Mouse (Mus musculus) liver, embryonic 13.5 days (tissue): Measurements from ENCODE around the gene Tm9sf2. TPM values are rescaled to one million over a fixed set of nuclear protein-coding genes. Genes with fewer than 3 reads are reported as not detected.
"Not testable (repeated sequence)": the region's sequence is repeated elsewhere in the genome, so short reads cannot be mapped to it uniquely, and the experiment has no call there.

Experiments
- ATAC-seq: fragments of 200-750 bp; cut with Nextera tagmentation; 2 replicates; pipeline ENCODE4 v1.8.0; 2017; ENCODE audit warnings: low read depth, mild to moderate bottlenecking, moderate number of reproducible peaks, moderate library complexity
- DNase-seq: peaks from one replicate; pipeline ENCODE4 v3.0.0; 2022
- H3K27ac ChIP-seq: fragments of 300-500 bp; sonication (generic); 2 replicates; pipeline ENCODE4 v1.5.1; 2015; ENCODE audit warnings: moderate library complexity, mild to moderate bottlenecking, inconsistent platforms
- H3K27me3 ChIP-seq: fragments of 300-500 bp; sonication (generic); 2 replicates; pipeline ENCODE4 v1.6.1; 2015; ENCODE audit warnings: mild to moderate bottlenecking, inconsistent platforms
- H3K36me3 ChIP-seq: fragments of 300-500 bp; sonication (generic); 2 replicates; pipeline ENCODE4 v1.6.1; 2015; ENCODE audit warnings: mild to moderate bottlenecking, inconsistent platforms
- H3K4me1 ChIP-seq: fragments of 300-500 bp; sonication (generic); replicated peaks from 2 replicates; pipeline ENCODE4 v1.6.1; 2015; ENCODE audit warnings: inconsistent platforms
- H3K4me2 ChIP-seq: fragments of 300-500 bp; sonication (generic); 2 replicates; pipeline ENCODE4 v1.6.1; 2015; ENCODE audit warnings: inconsistent platforms, mild to moderate bottlenecking, moderate library complexity
- H3K4me3 ChIP-seq: fragments of 300-500 bp; sonication (generic); replicated peaks from 2 replicates; pipeline ENCODE4 v1.5.1; 2015; ENCODE audit warnings: mild to moderate bottlenecking, inconsistent platforms
- H3K9ac ChIP-seq: fragments of 300-500 bp; sonication (generic); 2 replicates; pipeline ENCODE4 v1.6.1; 2015; ENCODE audit warnings: mild to moderate bottlenecking, inconsistent platforms
- H3K9me3 ChIP-seq: fragments of 300-500 bp; sonication (generic); replicated peaks from 2 replicates; pipeline ENCODE4 v1.6.1; 2016; ENCODE audit warnings: inconsistent platforms
- WGBS: fragments of 180-500 bp; shearing (Covaris S2); methylation state at CpG from one replicate; pipeline ENCODE4 v1.1.7; 2015; ENCODE audit not compliant: insufficient replicate concordance; 5-methylcytosine and 5-hydroxymethylcytosine counted together
- polyA plus RNA-seq: library from polyadenylated mRNA; unstranded; fragments of >200 nt; fragmentation: Nextera tagmentation; extraction: Ambion mirVana; gene quantifications from 2 replicates; pipeline ENCODE4 v1.2.1, GENCODE M21; 2015

Gene Tm9sf2
- 77.9 and 99.1 TPM in 2 replicates for polyA plus RNA-seq

DNA sequence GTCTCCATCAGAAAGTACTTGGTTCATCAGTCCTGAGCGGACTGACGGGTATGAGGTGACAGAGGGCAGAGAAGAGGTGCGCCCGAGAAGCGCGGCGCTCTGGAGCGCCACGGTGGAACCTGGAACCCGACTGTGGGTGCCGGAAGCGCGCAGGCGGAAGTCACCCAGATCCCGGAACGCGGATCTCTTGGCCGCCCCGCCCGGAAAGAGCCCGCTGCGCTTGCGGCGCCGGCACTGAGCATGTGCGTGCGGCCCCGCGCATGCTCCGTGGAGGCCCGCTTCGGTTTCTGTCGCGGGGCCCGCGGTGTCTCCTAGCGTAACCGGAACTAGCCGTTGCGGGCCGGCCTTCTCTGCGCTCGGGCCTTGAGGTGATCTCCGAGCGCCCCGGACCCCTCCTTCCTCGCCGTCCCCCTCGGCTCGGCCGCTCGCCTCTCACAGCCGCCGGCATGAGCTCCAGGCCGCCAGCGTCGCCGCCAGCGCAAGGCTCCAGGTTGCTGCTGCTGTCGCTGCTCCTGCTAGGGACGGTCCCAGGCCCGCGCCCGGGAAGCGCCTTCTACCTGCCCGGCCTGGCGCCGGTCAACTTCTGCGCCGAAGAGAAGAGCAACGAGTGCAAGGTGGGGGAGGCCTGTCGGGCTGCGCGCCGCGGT lies at the start of gene Tm9sf2:
Gene Tm9sf2 (plus strand): TSS at position 217 of the 647 bp plus-strand sequence.
- H3K4me1 ChIP-seq, result peaks cover 45% of the 10 kb centered on the region
- peak within 1 kb of the TSS; percentile 91 for H3K4me2 ChIP-seq
- H3K27me3 ChIP-seq, result no peaks in the 10 kb centered on the region
- H3K4me3 ChIP-seq, result peak within 1 kb of the TSS; percentile 99
- under 1% methylated on average over 76 of the region's 76 CpGs for WGBS
- peak within 1 kb of the TSS; percentile 95 for H3K27ac ChIP-seq
- DNase-seq (peak; percentile 90), ATAC-seq (peak; percentile 90)
- no peaks in the 10 kb centered on the region for H3K9me3 ChIP-seq
- H3K36me3 ChIP-seq, result peaks cover 14% of the 10 kb centered on the region
- H3K9ac ChIP-seq, result peak within 1 kb of the TSS; percentile 99

DNA sequence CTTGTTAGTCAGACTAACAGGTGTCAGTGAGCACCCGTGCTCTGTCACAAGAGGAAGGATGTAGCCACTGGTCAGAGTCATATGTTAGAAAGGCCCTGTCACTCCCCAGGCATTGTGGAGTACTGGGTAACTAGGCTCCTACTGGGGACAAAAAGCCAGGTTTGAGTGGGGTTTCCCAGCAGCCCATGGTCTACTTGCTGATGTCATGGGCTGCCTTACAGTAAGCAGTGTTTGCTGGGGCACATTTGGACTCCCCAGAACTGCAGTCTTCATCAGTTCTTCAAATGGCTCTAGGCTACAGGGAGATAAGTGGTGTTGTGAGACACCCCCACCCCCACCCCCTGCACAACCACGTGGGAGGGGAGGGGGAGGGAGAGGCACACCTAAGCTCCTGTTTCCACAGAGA lies 48.9 kb upstream of the Tm9sf2 start:
- no peak overlapping the region for H3K4me2 ChIP-seq
- ATAC-seq (0 out of 2 replicates have a peak, but pooled peaks have one; percentile 24), DNase-seq (no peak)
- peaks cover 15% of the 10 kb centered on the region; the same call in 1 of the 2 replicates for H3K4me1 ChIP-seq
- no peak overlapping the region for H3K9ac ChIP-seq
- 16% methylated on average over 2 of the region's 2 CpGs for WGBS
- no peak overlapping the region for H3K4me3 ChIP-seq
- H3K27me3 ChIP-seq, result no peaks in the 10 kb centered on the region
- H3K36me3 ChIP-seq, result no peaks in the 10 kb centered on the region
- no peak overlapping the region for H3K27ac ChIP-seq
- H3K9me3 ChIP-seq, result no peaks in the 10 kb centered on the region

DNA sequence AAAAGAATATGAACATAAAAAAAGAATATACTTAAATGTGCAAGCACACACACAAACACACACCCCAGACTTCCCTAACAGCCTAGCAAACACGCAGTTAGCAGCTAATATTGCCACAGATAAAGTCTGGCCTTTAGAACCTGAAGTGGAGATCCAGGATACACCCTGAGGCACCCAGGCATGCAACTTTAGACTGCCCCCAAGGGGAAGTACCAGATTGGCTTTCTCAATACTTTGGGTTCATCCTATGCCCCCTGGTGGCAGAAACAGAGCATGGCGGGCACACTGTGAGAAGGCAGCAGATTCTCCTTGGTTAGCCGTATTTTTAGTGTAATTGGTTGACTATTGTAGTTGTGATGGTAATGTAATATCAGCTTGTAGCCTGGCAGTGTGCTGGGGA lies 46.2 kb upstream of the Tm9sf2 start:
- Histone ChIP-seq H3K27ac (no peak overlapping the region), H3K4me1 (peaks cover 15% of the 10 kb centered on the region; the same call in 1 of the 2 replicates), H3K9me3 (no peaks in the 10 kb centered on the region), H3K36me3 (no peaks in the 10 kb centered on the region), H3K4me3 (no peak overlapping the region), H3K9ac (no peak overlapping the region), H3K4me2 (no peak overlapping the region), H3K27me3 (no peaks in the 10 kb centered on the region)
- peak; percentile 53 for ATAC-seq
- DNase-seq, result peak; percentile 60
- 5% methylated on average over 3 of the region's 3 CpGs for WGBS

DNA sequence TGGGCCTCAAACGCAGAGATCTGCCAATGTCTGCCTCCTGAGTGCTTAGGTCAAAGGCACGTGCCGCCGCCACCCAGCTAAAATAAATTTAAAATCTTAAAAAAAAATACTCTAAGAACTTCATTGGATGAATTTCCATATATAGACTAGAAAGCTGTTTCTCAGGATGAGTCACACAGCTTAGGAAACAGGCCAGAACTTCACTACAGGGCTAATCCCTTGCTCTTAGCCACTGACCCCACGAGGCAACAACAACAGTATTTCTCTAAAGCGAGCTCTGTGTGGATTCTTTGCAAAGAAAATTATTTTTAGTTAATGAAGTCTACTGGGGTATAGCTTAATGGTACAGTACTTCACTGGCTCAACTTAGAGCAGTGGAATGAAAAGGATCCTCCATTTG lies 45.5 kb upstream of the Tm9sf2 start:
- Histone ChIP-seq H3K9ac (no peak overlapping the region), H3K4me2 (no peak overlapping the region), H3K27ac (no peak overlapping the region), H3K9me3 (no peaks in the 10 kb centered on the region), H3K4me1 (peaks cover 18% of the 10 kb centered on the region; the same call in 1 of the 2 replicates), H3K27me3 (no peaks in the 10 kb centered on the region), H3K4me3 (no peak overlapping the region), H3K36me3 (no peaks in the 10 kb centered on the region)
- ATAC-seq (no peak), DNase-seq (no peak)
- 81% methylated on average over 6 of the region's 6 CpGs for WGBS

DNA sequence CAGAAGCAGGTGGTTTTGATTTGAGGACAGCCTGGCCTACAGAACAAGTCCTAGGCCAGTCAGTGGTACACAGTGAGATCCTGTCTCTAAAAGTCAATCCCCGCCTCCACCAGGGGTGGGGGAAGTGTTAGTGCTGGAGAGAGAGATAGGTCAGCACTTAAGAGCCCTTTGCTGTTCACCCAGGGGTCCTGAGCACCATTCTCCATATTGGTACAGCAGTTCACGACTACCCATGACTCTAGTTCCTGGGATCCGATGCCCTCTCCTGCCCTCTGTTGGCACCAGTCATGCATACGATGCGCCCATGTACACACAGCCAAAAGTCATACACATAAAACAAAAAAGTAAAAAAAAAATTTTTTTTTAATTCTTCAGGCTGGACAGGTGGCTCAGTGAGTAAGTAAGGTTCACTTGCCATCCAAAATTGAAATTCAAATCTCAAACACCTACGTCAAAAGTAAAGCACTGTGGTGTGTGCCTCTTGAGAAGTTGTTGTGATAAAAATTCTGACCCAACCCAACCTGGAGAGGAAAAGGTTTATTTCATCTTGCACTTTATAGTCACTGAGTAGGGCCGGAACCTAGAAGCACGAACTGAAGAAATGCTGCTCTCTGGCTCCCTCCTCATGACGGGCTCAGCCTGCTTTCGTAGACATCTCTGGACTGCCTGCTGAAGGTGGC lies 44.3 kb upstream of the Tm9sf2 start:
- no peak overlapping the region for H3K27ac ChIP-seq
- ATAC-seq (no peak), DNase-seq (no peak)
- H3K4me3 ChIP-seq, result no peak overlapping the region
- 67% methylated on average over 10 of the region's 10 CpGs for WGBS
- H3K36me3 ChIP-seq, result no peaks in the 10 kb centered on the region
- no peaks in the 10 kb centered on the region for H3K9me3 ChIP-seq
- no peak overlapping the region for H3K9ac ChIP-seq
- no peak overlapping the region for H3K4me2 ChIP-seq
- H3K4me1 ChIP-seq, result peaks cover 12% of the 10 kb centered on the region
- no peaks in the 10 kb centered on the region for H3K27me3 ChIP-seq

DNA sequence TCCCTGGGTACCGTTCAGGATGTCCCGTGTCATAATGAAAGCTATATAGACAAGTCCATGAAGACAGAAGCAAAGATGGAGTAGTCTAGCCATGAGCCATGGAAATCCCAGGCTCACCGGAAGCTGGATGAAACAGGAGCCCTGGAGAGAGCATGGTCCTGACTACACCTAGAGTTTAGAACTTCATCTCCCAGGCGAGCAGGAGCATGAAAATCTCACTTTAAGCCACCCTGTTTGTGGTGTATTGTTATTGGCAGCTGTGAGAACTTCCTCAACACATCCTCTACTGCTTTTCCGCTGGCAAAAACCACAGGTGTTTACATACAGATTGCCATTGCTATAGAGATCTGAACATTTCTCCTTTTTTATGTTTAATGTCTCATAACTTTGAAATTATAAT lies 43.2 kb upstream of the Tm9sf2 start:
- no peaks in the 10 kb centered on the region for H3K27me3 ChIP-seq
- WGBS, result 45% methylated on average over 5 of the region's 5 CpGs
- ATAC-seq, result no peak
- no peak for DNase-seq
- H3K27ac ChIP-seq, result no peak overlapping the region
- H3K4me2 ChIP-seq, result no peak overlapping the region
- H3K4me3 ChIP-seq, result no peak overlapping the region
- H3K9me3 ChIP-seq, result no peaks in the 10 kb centered on the region
- peaks cover 12% of the 10 kb centered on the region for H3K4me1 ChIP-seq
- H3K9ac ChIP-seq, result no peak overlapping the region
- no peaks in the 10 kb centered on the region for H3K36me3 ChIP-seq

DNA sequence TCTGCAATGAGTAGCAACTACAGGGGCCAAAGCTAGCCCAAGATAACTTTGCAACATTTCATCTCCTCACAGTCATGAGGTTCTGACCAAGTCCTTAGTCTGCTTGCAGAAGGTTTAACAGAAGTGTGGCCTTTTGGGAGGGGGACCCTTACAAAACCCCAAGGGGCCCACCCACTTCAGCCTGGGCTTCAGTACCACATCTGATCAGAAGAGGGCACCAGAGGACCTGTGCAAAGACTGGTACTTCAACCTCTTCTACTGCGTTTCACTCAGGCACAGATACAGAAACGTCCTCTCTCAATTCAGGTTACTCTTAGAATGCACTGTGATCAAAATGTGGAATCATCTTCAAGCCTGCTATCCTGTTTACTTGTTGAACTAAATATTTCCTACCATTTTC lies 42.3 kb upstream of the Tm9sf2 start:
- H3K9ac ChIP-seq, result no peak overlapping the region
- H3K27ac ChIP-seq, result no peak overlapping the region
- peaks cover 16% of the 10 kb centered on the region for H3K4me1 ChIP-seq
- DNase-seq, result peak; percentile 17
- no peak overlapping the region for H3K4me3 ChIP-seq
- ATAC-seq, result no peak
- 8% methylated on average over 2 of the region's 2 CpGs for WGBS
- H3K27me3 ChIP-seq, result no peaks in the 10 kb centered on the region
- H3K36me3 ChIP-seq, result no peaks in the 10 kb centered on the region
- H3K9me3 ChIP-seq, result no peaks in the 10 kb centered on the region
- H3K4me2 ChIP-seq, result no peak overlapping the region

DNA sequence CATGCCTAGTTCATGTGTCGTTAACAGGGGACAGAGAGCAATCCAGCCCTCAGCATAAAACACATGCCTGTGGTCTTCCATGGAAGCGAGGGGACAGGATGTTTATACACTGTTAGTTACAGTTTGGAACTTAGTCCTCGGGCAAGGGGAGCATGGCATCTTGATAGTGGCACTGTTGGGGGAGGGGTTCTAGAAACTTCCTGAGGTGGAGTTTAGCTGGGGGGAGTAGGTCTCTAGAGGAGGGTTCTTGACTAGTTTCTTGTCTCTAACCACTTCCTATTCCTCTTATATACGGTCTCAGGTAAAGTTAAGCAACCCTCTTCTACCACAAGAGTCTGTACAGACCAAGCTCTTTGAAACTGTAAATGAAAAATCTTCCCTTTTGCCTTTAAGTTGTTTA lies 40.6 kb upstream of the Tm9sf2 start:
- Histone ChIP-seq H3K9ac (no peak overlapping the region), H3K27ac (no peak overlapping the region), H3K27me3 (no peaks in the 10 kb centered on the region), H3K4me2 (no peak overlapping the region), H3K4me3 (no peak overlapping the region), H3K9me3 (no peaks in the 10 kb centered on the region), H3K4me1 (peaks cover 13% of the 10 kb centered on the region), H3K36me3 (no peaks in the 10 kb centered on the region)
- no peak for DNase-seq
- WGBS, result 32% methylated on average over 4 of the region's 4 CpGs
- ATAC-seq, result no peak

DNA sequence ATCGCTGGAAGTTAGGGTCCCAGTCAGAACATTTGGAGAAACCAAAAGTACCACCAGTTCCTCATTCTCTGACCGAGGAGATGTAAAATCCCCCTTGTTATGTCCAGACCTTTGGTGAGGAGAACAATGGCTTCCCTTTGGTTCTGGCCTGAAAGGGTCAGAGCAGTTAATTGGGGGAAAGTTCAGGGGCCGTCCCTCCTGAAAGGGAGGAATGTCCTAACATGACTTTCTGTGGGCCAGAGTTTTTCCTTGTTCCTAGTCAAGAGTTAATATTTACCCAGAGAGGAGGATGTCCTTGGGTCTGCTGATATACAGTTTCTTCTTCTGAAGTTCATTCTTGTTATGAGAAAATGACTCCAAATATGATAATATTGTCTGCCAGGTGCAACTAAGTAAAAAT lies 38.8 kb upstream of the Tm9sf2 start:
- ATAC-seq, H3K9me3 ChIP-seq: not testable (repeated sequence)

DNA sequence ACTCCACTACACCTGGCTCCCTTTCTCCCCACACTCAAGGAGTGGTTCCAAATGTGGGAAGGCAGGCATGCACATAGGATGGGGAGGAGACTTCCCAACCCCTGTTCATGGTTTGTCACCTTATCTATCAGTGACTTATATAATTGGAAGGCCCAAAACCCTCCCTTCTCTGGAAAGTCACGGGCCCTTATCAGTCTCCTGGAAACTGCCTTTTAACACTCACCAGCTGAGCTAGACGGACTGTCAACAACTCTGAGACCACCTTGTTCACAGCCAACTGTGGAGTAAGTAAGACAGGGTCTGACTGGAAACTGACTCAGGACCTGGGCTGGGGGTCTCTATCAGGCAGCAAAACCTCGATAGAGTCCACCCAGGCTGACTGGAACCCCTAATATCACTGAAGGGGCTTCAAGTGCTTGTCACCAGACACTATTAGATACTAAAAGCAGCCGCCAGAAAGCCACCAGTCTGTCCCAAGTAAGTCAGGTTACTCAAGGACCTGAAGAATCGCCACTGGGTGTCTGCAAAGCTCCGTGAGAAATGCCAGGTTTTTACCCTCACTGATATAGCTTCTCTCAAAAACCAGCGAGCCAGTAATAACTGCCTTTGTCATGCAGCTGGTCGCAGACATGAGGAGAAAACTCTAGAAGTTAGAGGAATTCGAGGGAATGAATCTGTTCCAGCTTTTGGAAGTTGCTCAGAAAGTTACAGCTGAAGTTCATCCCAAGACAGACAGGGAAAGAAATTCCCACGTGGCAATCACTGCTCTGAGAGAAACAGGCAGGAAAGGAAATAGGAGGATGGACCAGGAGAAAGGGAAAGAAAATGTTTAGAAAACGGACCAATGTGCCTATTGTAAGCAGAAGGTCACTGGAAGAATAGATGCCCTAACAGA lies 37.8 kb upstream of the Tm9sf2 start:
- 43% methylated on average over 11 of the region's 11 CpGs for WGBS
- H3K9me3 ChIP-seq, result no peaks in the 10 kb centered on the region
- H3K27ac ChIP-seq, result no peak overlapping the region
- no peaks in the 10 kb centered on the region for H3K27me3 ChIP-seq
- ATAC-seq (0 out of 2 replicates have a peak, but pooled peaks have one; percentile 22), DNase-seq (no peak)
- H3K4me1 ChIP-seq, result peaks cover 13% of the 10 kb centered on the region
- no peak overlapping the region for H3K9ac ChIP-seq
- no peaks in the 10 kb centered on the region for H3K36me3 ChIP-seq
- H3K4me2 ChIP-seq, result no peak overlapping the region
- no peak overlapping the region for H3K4me3 ChIP-seq

More for the DNA sequence above, 38.8 kb upstream of the Tm9sf2 start:
- H3K27me3 ChIP-seq, DNase-seq, H3K36me3 ChIP-seq, H3K9ac ChIP-seq, H3K4me3 ChIP-seq, H3K27ac ChIP-seq, H3K4me2 ChIP-seq: not testable (repeated sequence)
- H3K4me1 ChIP-seq, result peaks cover 13% of the 10 kb centered on the region
- 42% methylated on average over 3 of the region's 3 CpGs for WGBS

DNA sequence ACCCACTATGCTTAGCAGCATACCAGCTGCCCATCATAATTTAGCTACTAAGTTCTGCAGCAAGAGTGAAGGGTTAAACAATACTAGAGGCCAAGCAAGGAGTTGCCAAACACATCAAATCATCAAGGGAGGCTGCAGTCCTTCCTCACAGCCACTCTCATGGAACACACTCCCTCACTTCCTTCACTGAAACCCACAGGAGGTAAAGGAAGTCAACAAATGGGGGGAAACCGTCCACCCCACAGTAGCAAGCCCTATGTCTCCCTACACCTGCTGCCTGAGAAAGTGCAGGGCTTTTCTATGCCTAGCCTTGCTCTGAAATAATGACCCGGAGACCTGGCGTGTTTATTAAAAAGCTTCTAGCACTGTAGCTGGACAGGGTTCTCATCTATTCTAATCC lies 36.9 kb upstream of the Tm9sf2 start:
- Histone ChIP-seq H3K36me3 (no peaks in the 10 kb centered on the region), H3K4me3 (no peak overlapping the region), H3K4me2 (no peak overlapping the region), H3K27me3 (no peaks in the 10 kb centered on the region), H3K4me1 (peaks cover 13% of the 10 kb centered on the region), H3K27ac (no peak overlapping the region), H3K9ac (no peak overlapping the region), H3K9me3 (no peaks in the 10 kb centered on the region)
- DNase-seq (no peak), ATAC-seq (no peak)
- 55% methylated on average over 3 of the region's 3 CpGs for WGBS
